Mouse (Mus musculus) embryonic facial prominence, embryonic 15.5 days (tissue): ENCODE measurements around the gene Maml2. TPM values are rescaled to one million over a fixed set of nuclear protein-coding genes. Genes with fewer than 3 reads are reported as not detected.

Source experiments
- ATAC-seq: fragments of 200-750 bp; cut with Nextera tagmentation; 2 replicates; pipeline ENCODE4 v1.8.0; 2017; ENCODE audit warnings: low read depth, moderate TSS enrichment; ENCODE audit not compliant: insufficient number of reproducible peaks, low FRiP score, low TSS enrichment
- H3K27ac ChIP-seq: fragments of 300-500 bp; sonication (generic); replicated peaks from 2 replicates; pipeline ENCODE4 v1.5.1; 2015; ENCODE audit warnings: mild to moderate bottlenecking, inconsistent platforms
- H3K27me3 ChIP-seq: fragments of 300-500 bp; sonication (generic); 2 replicates; pipeline ENCODE4 v1.6.1; 2015; ENCODE audit warnings: inconsistent platforms
- H3K36me3 ChIP-seq: fragments of 300-500 bp; sonication (generic); 2 replicates; pipeline ENCODE4 v1.6.1; 2015; ENCODE audit warnings: mild to moderate bottlenecking, inconsistent platforms
- H3K4me1 ChIP-seq: fragments of 300-500 bp; sonication (generic); 2 replicates; pipeline ENCODE4 v1.6.1; 2015; ENCODE audit warnings: inconsistent platforms
- H3K4me2 ChIP-seq: fragments of 300-500 bp; sonication (generic); replicated peaks from 2 replicates; pipeline ENCODE4 v1.6.1; 2015; ENCODE audit warnings: mild to moderate bottlenecking, inconsistent platforms
- H3K4me3 ChIP-seq: fragments of 300-500 bp; sonication (generic); replicated peaks from 2 replicates; pipeline ENCODE4 v1.5.1; 2015; ENCODE audit warnings: mild to moderate bottlenecking, inconsistent platforms
- H3K9ac ChIP-seq: fragments of 300-500 bp; sonication (generic); 2 replicates; pipeline ENCODE4 v1.6.1; 2015; ENCODE audit warnings: inconsistent platforms
- H3K9me3 ChIP-seq: fragments of 300-500 bp; sonication (generic); replicated peaks from 2 replicates; pipeline ENCODE4 v1.6.1; 2016; ENCODE audit warnings: inconsistent platforms
- WGBS: fragments of 180-500 bp; shearing (Covaris S2); methylation state at CpG from one replicate; pipeline ENCODE4 v1.1.7; 2015; 5-methylcytosine and 5-hydroxymethylcytosine counted together
- polyA plus RNA-seq: library from polyadenylated mRNA; unstranded; fragments of >200 nt; fragmentation: Nextera tagmentation; extraction: Ambion mirVana; gene quantifications from 2 replicates; pipeline ENCODE4 v1.2.1, GENCODE M21; 2015

The Maml2 gene
- polyA plus RNA-seq, 1 experiment from 2014 or later, result 12.5 TPM

GRCm38 (mm10) chr9:13479275-13479674 is 181.5 kb downstream of the Maml2 start:
- Histone ChIP-seq H3K4me2 (no peak overlapping the region), H3K9me3 (no peaks in the 10 kb centered on the region), H3K4me1 (peaks cover 16% of the 10 kb centered on the region), H3K36me3 (no peaks in the 10 kb centered on the region), H3K9ac (no peak overlapping the region), H3K27ac (no peak overlapping the region; the same call in 1 of the 2 replicates), H3K4me3 (no peak overlapping the region), H3K27me3 (no peaks in the 10 kb centered on the region)
- no peak for ATAC-seq
- WGBS, result 31% methylated on average over 4 of the region's 4 CpGs

GRCm38 (mm10) chr9:13483199-13484068 is 185.7 kb downstream of the Maml2 start:
- no peaks in the 10 kb centered on the region for H3K36me3 ChIP-seq
- peaks cover 27% of the 10 kb centered on the region for H3K4me1 ChIP-seq
- WGBS, result 57% methylated on average over 5 of the region's 5 CpGs
- no peaks in the 10 kb centered on the region for H3K9me3 ChIP-seq
- no peak overlapping the region for H3K4me2 ChIP-seq
- 0 out of 2 replicates have a peak overlapping the region, but pooled peaks have one; percentile 34 for H3K27ac ChIP-seq
- no peak overlapping the region for H3K9ac ChIP-seq
- no peak overlapping the region for H3K4me3 ChIP-seq
- H3K27me3 ChIP-seq, result no peaks in the 10 kb centered on the region
- ATAC-seq, result no peak

GRCm38 (mm10) chr9:13484267-13485240 is 186.8 kb downstream of the Maml2 start:
- WGBS, result 46% methylated on average over 12 of the region's 12 CpGs
- Histone ChIP-seq H3K4me3 (no peak overlapping the region), H3K36me3 (no peaks in the 10 kb centered on the region), H3K9me3 (no peaks in the 10 kb centered on the region), H3K4me1 (peaks cover 24% of the 10 kb centered on the region), H3K27ac (peak overlapping the region; percentile 49), H3K9ac (no peak overlapping the region), H3K4me2 (0 out of 2 replicates have a peak overlapping the region, but pooled peaks have one; percentile 8), H3K27me3 (no peaks in the 10 kb centered on the region)
- ATAC-seq, result no peak

- H3K4me1 ChIP-seq, result peaks cover 24% of the 10 kb centered on the region
- no peak overlapping the region for H3K27ac ChIP-seq
- H3K27me3 ChIP-seq, result no peaks in the 10 kb centered on the region
- no peak overlapping the region for H3K4me2 ChIP-seq
- no peak overlapping the region for H3K4me3 ChIP-seq
- ATAC-seq, result no peak
- H3K9ac ChIP-seq, result no peak overlapping the region
- H3K9me3 ChIP-seq, result no peaks in the 10 kb centered on the region
- H3K36me3 ChIP-seq, result no peaks in the 10 kb centered on the region
- WGBS, result 62% methylated on average over 1 of the region's 1 CpGs
These were observed 188.2 kb downstream of the Maml2 start for GRCm38 (mm10) chr9:13485914-13486313.

GRCm38 (mm10) chr9:13491107-13491506 is 193.3 kb downstream of the Maml2 start:
- H3K4me3 ChIP-seq, result no peak overlapping the region
- no peaks in the 10 kb centered on the region for H3K9me3 ChIP-seq
- H3K27ac ChIP-seq, result no peak overlapping the region
- WGBS, result 41% methylated on average over 1 of the region's 1 CpGs
- no peak for ATAC-seq
- 0 out of 2 replicates have a peak, but pooled peaks cover 3% of the 10 kb centered on the region for H3K4me1 ChIP-seq
- no peak overlapping the region for H3K4me2 ChIP-seq
- H3K27me3 ChIP-seq, result no peaks in the 10 kb centered on the region
- H3K36me3 ChIP-seq, result no peaks in the 10 kb centered on the region
- no peak overlapping the region for H3K9ac ChIP-seq

- H3K4me2 ChIP-seq, result no peak overlapping the region
- no peak for ATAC-seq
- peaks cover 3% of the 10 kb centered on the region; the same call in 1 of the 2 replicates for H3K4me1 ChIP-seq
- no peaks in the 10 kb centered on the region for H3K36me3 ChIP-seq
- no peak overlapping the region for H3K4me3 ChIP-seq
- H3K9me3 ChIP-seq, result no peaks in the 10 kb centered on the region
- H3K27me3 ChIP-seq, result no peaks in the 10 kb centered on the region
- no peak overlapping the region for H3K9ac ChIP-seq
- no peak overlapping the region for H3K27ac ChIP-seq
- 73% methylated on average over 9 of the region's 9 CpGs for WGBS
These were observed 194.3 kb downstream of the Maml2 start for GRCm38 (mm10) chr9:13491854-13492620.

GRCm38 (mm10) chr9:13492807-13493206 is 195.1 kb downstream of the Maml2 start:
- Histone ChIP-seq H3K9ac (no peak overlapping the region), H3K4me2 (no peak overlapping the region), H3K9me3 (no peaks in the 10 kb centered on the region), H3K4me3 (no peak overlapping the region), H3K27ac (no peak overlapping the region), H3K4me1 (peaks cover 4% of the 10 kb centered on the region; the same call in 1 of the 2 replicates), H3K36me3 (no peaks in the 10 kb centered on the region), H3K27me3 (no peaks in the 10 kb centered on the region)
- ATAC-seq, result no peak
- 62% methylated on average over 2 of the region's 2 CpGs for WGBS

GRCm38 (mm10) chr9:13493746-13494145 is 196.0 kb downstream of the Maml2 start:
- Histone ChIP-seq H3K27me3 (no peaks in the 10 kb centered on the region), H3K4me2 (no peak overlapping the region), H3K4me1 (peaks cover 4% of the 10 kb centered on the region), H3K36me3 (no peaks in the 10 kb centered on the region), H3K27ac (no peak overlapping the region), H3K9me3 (no peaks in the 10 kb centered on the region), H3K4me3 (no peak overlapping the region), H3K9ac (no peak overlapping the region)
- 76% methylated on average over 2 of the region's 2 CpGs for WGBS
- no peak for ATAC-seq

- ATAC-seq, result no peak
- no peak overlapping the region for H3K4me3 ChIP-seq
- no peaks in the 10 kb centered on the region for H3K9me3 ChIP-seq
- no peak overlapping the region for H3K27ac ChIP-seq
- peaks cover 4% of the 10 kb centered on the region for H3K4me1 ChIP-seq
- H3K9ac ChIP-seq, result no peak overlapping the region
- no peaks in the 10 kb centered on the region for H3K27me3 ChIP-seq
- H3K4me2 ChIP-seq, result no peak overlapping the region
- no peaks in the 10 kb centered on the region for H3K36me3 ChIP-seq
These were observed 197.8 kb downstream of the Maml2 start for GRCm38 (mm10) chr9:13495530-13495929.

- Histone ChIP-seq H3K36me3 (no peaks in the 10 kb centered on the region), H3K4me3 (no peak overlapping the region), H3K9me3 (no peaks in the 10 kb centered on the region), H3K27me3 (no peaks in the 10 kb centered on the region), H3K4me1 (peaks cover 4% of the 10 kb centered on the region), H3K9ac (no peak overlapping the region), H3K27ac (no peak overlapping the region), H3K4me2 (no peak overlapping the region)
- ATAC-seq, result no peak
- WGBS, result 65% methylated on average over 3 of the region's 3 CpGs
These were observed 199.3 kb downstream of the Maml2 start for GRCm38 (mm10) chr9:13497016-13497415.
